Mouse (Mus musculus): ENCODE measurements around the gene Ing1. TPM values are rescaled to one million over a fixed set of nuclear protein-coding genes. Genes with fewer than 3 reads are reported as not detected.
A peak's percentile ranks its signal among the peaks of the same experiment; 100 is the strongest.
"Not testable (repeated sequence)": the region's sequence is repeated elsewhere in the genome, so short reads cannot be mapped to it uniquely, and the experiment has no call there.

Ing1 gene
- total RNA-seq, 2 experiments from 2014 or later: 15.5 to 19.9 TPM

- TF ChIP-seq CTCF (IDR thresholded peaks at IDR 0.05): no peak
- no peak for DNase-seq
- intact Hi-C loops (cut with DNase I): no loop called here
- H3K27ac ChIP-seq: no peak overlapping the region
- H3K4me3 ChIP-seq: no peak overlapping the region
These were observed 25.1 kb upstream of the Ing1 start for GRCm38 (mm10) chr8:11530155-11530770.

- Histone ChIP-seq H3K27ac (no peak overlapping the region), H3K4me3 (no peak overlapping the region)
- DNase-seq: no peak
- intact Hi-C loops (cut with DNase I): no loop called here
- no peak for TF ChIP-seq CTCF (IDR thresholded peaks at IDR 0.05)
These were observed 24.5 kb upstream of the Ing1 start for GRCm38 (mm10) chr8:11530849-11531248.

GRCm38 (mm10) chr8:11534494-11534893, 20.9 kb upstream of the Ing1 start:
- no peak overlapping the region for H3K4me3 ChIP-seq
- no peak overlapping the region for H3K27ac ChIP-seq
- no peak for DNase-seq
- intact Hi-C loops (cut with DNase I): no loop called here
- no peak for TF ChIP-seq CTCF (IDR thresholded peaks at IDR 0.05)

GRCm38 (mm10) chr8:11539049-11539448, 16.3 kb upstream of the Ing1 start:
- Histone ChIP-seq H3K4me3 (no peak overlapping the region), H3K27ac (no peak overlapping the region)
- no peak for DNase-seq
- intact Hi-C loops (cut with DNase I): no loop called here
- TF ChIP-seq CTCF (IDR thresholded peaks at IDR 0.05): no peak

- H3K27ac ChIP-seq: no peak overlapping the region
- TF ChIP-seq CTCF (IDR thresholded peaks at IDR 0.05): no peak
- DNase-seq: no peak
- H3K4me3 ChIP-seq: no peak overlapping the region
- intact Hi-C loops (cut with DNase I): loop anchor here (5.0 kb wide), 1 partner anchor 62 kb away; no protein-coding TSS in a partner anchor
These were observed 15.2 kb upstream of the Ing1 start for GRCm38 (mm10) chr8:11540182-11540581.

- no peak for TF ChIP-seq CTCF (IDR thresholded peaks at IDR 0.05)
- DNase-seq: no peak
- Histone ChIP-seq H3K4me3 (no peak overlapping the region), H3K27ac (no peak overlapping the region)
- intact Hi-C loops (cut with DNase I): loop anchor here (5.0 kb wide), 1 partner anchor 60 kb away; no protein-coding TSS in a partner anchor
These were observed 13.3 kb upstream of the Ing1 start for GRCm38 (mm10) chr8:11542031-11542430.

- TF ChIP-seq CTCF (IDR thresholded peaks at IDR 0.05): no peak
- DNase-seq: no peak
- no peak overlapping the region for H3K27ac ChIP-seq
- H3K4me3 ChIP-seq: no peak overlapping the region
- intact Hi-C loops (cut with DNase I): loop anchor here (5.0 kb wide), 1 partner anchor 59 kb away; no protein-coding TSS in a partner anchor
These were observed 12.5 kb upstream of the Ing1 start for GRCm38 (mm10) chr8:11542866-11543265.

- peak; percentile 72 for TF ChIP-seq CTCF (IDR thresholded peaks at IDR 0.05)
- no peak overlapping the region for H3K27ac ChIP-seq
- peak; percentile 70 for DNase-seq
- H3K4me3 ChIP-seq: no peak overlapping the region
- intact Hi-C loops (cut with DNase I): loop anchor here (5.0 kb wide), 1 partner anchor 58 kb away; no protein-coding TSS in a partner anchor
These were observed 11.0 kb upstream of the Ing1 start for GRCm38 (mm10) chr8:11544386-11544785.

GRCm38 (mm10) chr8:11547063-11547462, 8.3 kb upstream of the Ing1 start:
- intact Hi-C loops (cut with DNase I): loop anchor here (5.0 kb wide), 1 partner anchor 70 kb away; no protein-coding TSS in a partner anchor
- no peak for DNase-seq
- peak; percentile 25; the same call in 1 of the 2 replicates for TF ChIP-seq CTCF (IDR thresholded peaks at IDR 0.05)

GRCm38 (mm10) chr8:11549706-11550105, 5.7 kb upstream of the Ing1 start:
- Histone ChIP-seq H3K4me3 (peak overlapping the region; percentile 85), H3K27ac (peak overlapping the region; percentile 95)
- peak; percentile 38 for DNase-seq
- peak; percentile 65 for TF ChIP-seq CTCF (IDR thresholded peaks at IDR 0.05)
- intact Hi-C loops (cut with DNase I): loop anchor here (5.0 kb wide), 2 partner anchors 68 to 153 kb away; partner anchors contain the start of gene 1700016D06Rik

More at GRCm38 (mm10) chr8:11547063-11547462, 8.3 kb upstream of the Ing1 start:
- no peak overlapping the region for H3K4me3 ChIP-seq
- H3K27ac ChIP-seq: no peak overlapping the region

- H3K4me3 ChIP-seq: peak within 1 kb of the TSS; percentile 85
- peak; percentile 96 for DNase-seq
- intact Hi-C loops (cut with DNase I): loop anchor here (5.0 kb wide), 1 partner anchor 152 kb away; the partner anchor contains the start of gene 1700016D06Rik
- no peak for TF ChIP-seq CTCF (IDR thresholded peaks at IDR 0.05)
- peak within 1 kb of the TSS; percentile 95 for H3K27ac ChIP-seq
These were observed 5.0 kb upstream of the Ing1 start, which contains the start of gene Cars2 for GRCm38 (mm10) chr8:11550281-11550948. TSS of gene Cars2 (minus strand) at chr8:11550783.

GRCm38 (mm10) chr8:11551497-11551896, 3.9 kb upstream of the Ing1 start:
- intact Hi-C loops (cut with DNase I): loop anchor here (5.0 kb wide), 1 partner anchor 151 kb away; the partner anchor contains the start of gene 1700016D06Rik

GRCm38 (mm10) chr8:11552390-11552789, 3.0 kb upstream of the Ing1 start:
- no peak for TF ChIP-seq CTCF (IDR thresholded peaks at IDR 0.05)
- intact Hi-C loops (cut with DNase I): loop anchor here (5.0 kb wide), 1 partner anchor 150 kb away; the partner anchor contains the start of gene 1700016D06Rik

More at GRCm38 (mm10) chr8:11551497-11551896, 3.9 kb upstream of the Ing1 start:
- DNase-seq, H3K4me3 ChIP-seq, H3K27ac ChIP-seq: not testable (repeated sequence)

More at GRCm38 (mm10) chr8:11552390-11552789, 3.0 kb upstream of the Ing1 start:
- Histone ChIP-seq H3K27ac (no peak overlapping the region), H3K4me3 (no peak overlapping the region)
- DNase-seq: no peak
